Mouse (Mus musculus): ENCODE results near the gene Zfp988. TPM values are rescaled to one million over a fixed set of nuclear protein-coding genes. Genes with fewer than 3 reads are reported as not detected.
A peak's percentile ranks its signal among the peaks of the same experiment; 100 is the strongest.
"Not testable (repeated sequence)": the region's sequence is repeated elsewhere in the genome, so short reads cannot be mapped to it uniquely, and the experiment has no call there.

Zfp988 gene
- polyA plus RNA-seq, 1 experiment from 2014 or later, result not detected

DNA sequence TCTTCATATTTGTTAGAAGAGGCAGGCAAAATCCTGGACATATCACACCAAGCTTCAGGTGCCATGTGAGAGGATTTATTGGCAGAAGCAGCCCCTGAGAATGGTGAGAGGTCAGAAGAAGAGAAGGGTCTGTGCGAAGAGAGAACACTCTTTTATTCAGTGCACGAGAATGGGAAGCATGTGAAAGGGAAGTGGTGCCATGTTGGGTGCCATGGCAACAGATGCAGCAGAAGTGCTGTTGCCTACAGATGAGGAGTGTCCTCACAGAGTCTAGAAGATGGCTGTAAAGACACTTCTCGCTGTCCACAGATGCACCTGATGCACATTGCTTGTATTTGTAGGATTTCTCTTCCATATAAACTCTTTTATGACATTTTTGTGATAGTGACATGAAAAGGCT is 6.9 kb upstream of the Zfp988 start:
- not testable (repeated sequence) for ATAC-seq (ENCODE audit: low FRiP score); H3K36me3 ChIP-seq (ENCODE audit: control insufficient read depth, insufficient read depth, low read length); H3K4me2 ChIP-seq (replicated peaks; ENCODE audit: low read depth, low read length); H3K4me1 ChIP-seq (replicated peaks; ENCODE audit: control insufficient read depth, insufficient read depth, low read length); H3K27ac ChIP-seq (ENCODE audit: low read depth, low read length); DNase-seq (ENCODE audit: low spot score); H3K27me3 ChIP-seq (ENCODE audit: control insufficient read depth, insufficient read depth, low read length); H3K9ac ChIP-seq (ENCODE audit: low read depth, low read length); H3K9me3 ChIP-seq (ENCODE audit: control insufficient read depth, low read length); H3K4me3 ChIP-seq (ENCODE audit: low read depth, low read length)
- WGBS, result 74% methylated on average over 3 of the region's 3 CpGs

- not testable (repeated sequence) for H3K27ac ChIP-seq (ENCODE audit: low read depth, low read length); H3K4me3 ChIP-seq (ENCODE audit: low read depth, low read length); DNase-seq (ENCODE audit: low spot score); H3K36me3 ChIP-seq (ENCODE audit: control insufficient read depth, insufficient read depth, low read length); H3K27me3 ChIP-seq (ENCODE audit: control insufficient read depth, insufficient read depth, low read length); H3K4me1 ChIP-seq (replicated peaks; ENCODE audit: control insufficient read depth, insufficient read depth, low read length); H3K9ac ChIP-seq (ENCODE audit: low read depth, low read length); H3K4me2 ChIP-seq (replicated peaks; ENCODE audit: low read depth, low read length); H3K9me3 ChIP-seq (ENCODE audit: control insufficient read depth, low read length)
- ATAC-seq (ENCODE audit: low FRiP score), result 0 out of 2 replicates have a peak, but pooled peaks have one; percentile 68
Measured at GRCm38 (mm10) chr4:147302375-147302774, 3.1 kb upstream of the Zfp988 start.

GRCm38 (mm10) chr4:147335036-147335690 is 29.7 kb downstream of the Zfp988 start:
- not testable (repeated sequence) for H3K27me3 ChIP-seq (ENCODE audit: control insufficient read depth, insufficient read depth, low read length); H3K27ac ChIP-seq (ENCODE audit: low read depth, low read length); H3K9ac ChIP-seq (ENCODE audit: low read depth, low read length); H3K36me3 ChIP-seq (ENCODE audit: control insufficient read depth, insufficient read depth, low read length); H3K4me3 ChIP-seq (ENCODE audit: low read depth, low read length); DNase-seq (ENCODE audit: low spot score); H3K4me1 ChIP-seq (replicated peaks; ENCODE audit: control insufficient read depth, insufficient read depth, low read length); H3K4me2 ChIP-seq (replicated peaks; ENCODE audit: low read depth, low read length)
- peak; percentile 73 for ATAC-seq (ENCODE audit: low FRiP score)
- 91% methylated on average over 2 of the region's 2 CpGs for WGBS
- peaks cover 35% of the 10 kb centered on the region for H3K9me3 ChIP-seq (ENCODE audit: control insufficient read depth, low read length)

DNA sequence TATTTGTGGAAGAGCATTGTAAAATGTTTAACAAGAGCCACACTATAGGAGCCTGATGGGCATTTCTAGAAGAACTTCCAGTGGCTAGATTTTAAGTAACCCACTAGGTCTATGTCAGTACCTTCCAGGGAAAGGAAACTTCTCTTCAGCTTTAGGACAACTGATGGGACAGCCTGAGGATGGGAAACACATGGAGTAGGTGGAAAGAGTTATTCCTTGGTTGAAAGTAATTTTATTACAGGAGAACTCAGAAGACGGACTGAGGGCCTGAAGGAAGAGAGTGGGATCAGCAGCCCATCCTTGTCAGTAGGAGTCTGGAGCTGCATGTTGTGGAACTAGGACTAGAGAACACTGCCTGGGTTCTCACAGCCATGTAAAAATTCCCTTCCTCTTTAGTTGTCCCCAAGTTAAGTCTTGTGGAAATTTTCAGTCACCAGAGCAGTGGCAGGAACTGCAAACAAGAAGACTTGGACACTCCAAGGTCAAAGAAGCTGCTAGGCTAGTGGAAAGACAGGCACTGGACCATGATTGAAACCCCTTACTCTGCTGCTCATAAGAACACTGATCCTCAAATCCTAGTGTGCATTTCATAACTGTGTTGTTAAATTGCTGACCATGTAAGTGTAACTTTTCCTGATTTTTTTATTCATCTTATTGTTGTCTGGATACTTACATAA is 30.4 kb downstream of the Zfp988 start:
- H3K9me3 ChIP-seq (ENCODE audit: control insufficient read depth, low read length), result peaks cover 36% of the 10 kb centered on the region
- H3K4me2 ChIP-seq (replicated peaks; ENCODE audit: low read depth, low read length); H3K9ac ChIP-seq (ENCODE audit: low read depth, low read length); H3K36me3 ChIP-seq (ENCODE audit: control insufficient read depth, insufficient read depth, low read length); DNase-seq (ENCODE audit: low spot score); H3K27ac ChIP-seq (ENCODE audit: low read depth, low read length); H3K4me3 ChIP-seq (ENCODE audit: low read depth, low read length); H3K27me3 ChIP-seq (ENCODE audit: control insufficient read depth, insufficient read depth, low read length); H3K4me1 ChIP-seq (replicated peaks; ENCODE audit: control insufficient read depth, insufficient read depth, low read length): not testable (repeated sequence)
- 49% methylated on average over 1 of the region's 1 CpGs for WGBS
- peak; percentile 55 for ATAC-seq (ENCODE audit: low FRiP score)

- DNase-seq (ENCODE audit: low spot score); H3K9ac ChIP-seq (ENCODE audit: low read depth, low read length); H3K4me1 ChIP-seq (replicated peaks; ENCODE audit: control insufficient read depth, insufficient read depth, low read length); H3K4me3 ChIP-seq (ENCODE audit: low read depth, low read length); H3K36me3 ChIP-seq (ENCODE audit: control insufficient read depth, insufficient read depth, low read length); H3K27ac ChIP-seq (ENCODE audit: low read depth, low read length); H3K27me3 ChIP-seq (ENCODE audit: control insufficient read depth, insufficient read depth, low read length); H3K4me2 ChIP-seq (replicated peaks; ENCODE audit: low read depth, low read length): not testable (repeated sequence)
- ATAC-seq (ENCODE audit: low FRiP score), result peak; percentile 72
- WGBS, result 69% methylated on average over 6 of the region's 6 CpGs
- H3K9me3 ChIP-seq (ENCODE audit: control insufficient read depth, low read length), result peaks cover 38% of the 10 kb centered on the region
Measured at GRCm38 (mm10) chr4:147336368-147337195, 31.1 kb downstream of the Zfp988 start.

DNA sequence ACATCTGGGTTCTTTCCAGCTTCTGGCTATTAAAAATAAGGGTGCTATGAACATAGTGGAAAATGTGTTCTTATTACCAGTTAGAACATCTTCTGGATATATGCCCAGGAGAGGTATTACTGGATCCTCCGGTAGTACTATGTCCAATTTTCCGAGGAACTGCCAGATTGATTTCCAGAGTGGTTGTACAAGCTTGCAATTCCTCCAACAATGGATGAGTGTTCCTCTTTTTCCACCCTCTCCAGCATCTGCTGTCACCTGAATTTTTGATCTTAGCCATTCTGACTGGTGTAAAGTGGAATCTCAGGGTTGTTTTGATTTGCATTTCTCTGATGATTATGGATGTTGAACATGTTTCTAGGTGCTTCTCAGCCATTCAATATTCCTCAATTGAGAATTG is 32.0 kb downstream of the Zfp988 start:
- WGBS, result 92% methylated on average over 2 of the region's 2 CpGs
- DNase-seq (ENCODE audit: low spot score); H3K4me2 ChIP-seq (replicated peaks; ENCODE audit: low read depth, low read length); H3K27ac ChIP-seq (ENCODE audit: low read depth, low read length); H3K4me1 ChIP-seq (replicated peaks; ENCODE audit: control insufficient read depth, insufficient read depth, low read length); H3K27me3 ChIP-seq (ENCODE audit: control insufficient read depth, insufficient read depth, low read length); H3K36me3 ChIP-seq (ENCODE audit: control insufficient read depth, insufficient read depth, low read length); ATAC-seq (ENCODE audit: low FRiP score); H3K4me3 ChIP-seq (ENCODE audit: low read depth, low read length); H3K9ac ChIP-seq (ENCODE audit: low read depth, low read length): not testable (repeated sequence)
- H3K9me3 ChIP-seq (ENCODE audit: control insufficient read depth, low read length), result peaks cover 38% of the 10 kb centered on the region

GRCm38 (mm10) chr4:147338032-147338610 is 32.6 kb downstream of the Zfp988 start:
- ATAC-seq (ENCODE audit: low FRiP score) (peak; percentile 47; the same call in 1 of the 2 replicates), DNase-seq (ENCODE audit: low spot score) (no peak)
- no peak overlapping the region for H3K4me3 ChIP-seq (ENCODE audit: low read depth, low read length)
- peaks cover 41% of the 10 kb centered on the region for H3K9me3 ChIP-seq (ENCODE audit: control insufficient read depth, low read length)
- no peak overlapping the region for H3K4me2 ChIP-seq (replicated peaks; ENCODE audit: low read depth, low read length)
- no peaks in the 10 kb centered on the region for H3K4me1 ChIP-seq (replicated peaks; ENCODE audit: control insufficient read depth, insufficient read depth, low read length)
- H3K27me3 ChIP-seq (ENCODE audit: control insufficient read depth, insufficient read depth, low read length), result no peaks in the 10 kb centered on the region
- H3K36me3 ChIP-seq (ENCODE audit: control insufficient read depth, insufficient read depth, low read length), result no peaks in the 10 kb centered on the region
- H3K27ac ChIP-seq (ENCODE audit: low read depth, low read length), result no peak overlapping the region
- H3K9ac ChIP-seq (ENCODE audit: low read depth, low read length), result no peak overlapping the region
- 73% methylated on average over 5 of the region's 5 CpGs for WGBS

GRCm38 (mm10) chr4:147338706-147339105 is 33.2 kb downstream of the Zfp988 start:
- H3K4me3 ChIP-seq (ENCODE audit: low read depth, low read length); H3K36me3 ChIP-seq (ENCODE audit: control insufficient read depth, insufficient read depth, low read length); H3K27ac ChIP-seq (ENCODE audit: low read depth, low read length); ATAC-seq (ENCODE audit: low FRiP score); H3K4me1 ChIP-seq (replicated peaks; ENCODE audit: control insufficient read depth, insufficient read depth, low read length); H3K4me2 ChIP-seq (replicated peaks; ENCODE audit: low read depth, low read length); H3K27me3 ChIP-seq (ENCODE audit: control insufficient read depth, insufficient read depth, low read length); H3K9ac ChIP-seq (ENCODE audit: low read depth, low read length); DNase-seq (ENCODE audit: low spot score): not testable (repeated sequence)
- H3K9me3 ChIP-seq (ENCODE audit: control insufficient read depth, low read length), result peaks cover 47% of the 10 kb centered on the region
- 81% methylated on average over 3 of the region's 3 CpGs for WGBS

All from hindbrain, embryonic 11.5 days (tissue).